Mouse (Mus musculus): Measurements from ENCODE around the gene Erc2. TPM values are rescaled to one million over a fixed set of nuclear protein-coding genes. Genes with fewer than 3 reads are reported as not detected.

Erc2 gene
- polyA plus RNA-seq, 1 experiment from 2014 or later: 4.3 TPM

GRCm38 (mm10) chr14:28035013-28035412 is 412.8 kb downstream of the Erc2 start:
- Histone ChIP-seq H3K9ac (ENCODE audit: low read depth, low read length) (no peak overlapping the region), H3K4me2 (ENCODE audit: low read depth, low read length) (no peak overlapping the region), H3K27ac (ENCODE audit: low read length) (no peak overlapping the region), H3K9me3 (ENCODE audit: control insufficient read depth, low read length) (no peaks in the 10 kb centered on the region), H3K36me3 (ENCODE audit: control insufficient read depth, insufficient read depth, low read length) (no peaks in the 10 kb centered on the region), H3K27me3 (replicated peaks; ENCODE audit: control insufficient read depth, insufficient read depth, low read length) (no peaks in the 10 kb centered on the region), H3K4me3 (ENCODE audit: low read length) (no peak overlapping the region), H3K4me1 (ENCODE audit: control insufficient read depth, insufficient read depth, low read length) (no peaks in the 10 kb centered on the region)
- 61% methylated on average over 2 of the region's 2 CpGs for WGBS
- no peak for ATAC-seq

- Histone ChIP-seq H3K9ac (ENCODE audit: low read depth, low read length) (no peak overlapping the region), H3K9me3 (ENCODE audit: control insufficient read depth, low read length) (no peaks in the 10 kb centered on the region), H3K4me1 (ENCODE audit: control insufficient read depth, insufficient read depth, low read length) (no peaks in the 10 kb centered on the region; the same call in 1 of the 2 replicates), H3K27ac (ENCODE audit: low read length) (no peak overlapping the region), H3K36me3 (ENCODE audit: control insufficient read depth, insufficient read depth, low read length) (no peaks in the 10 kb centered on the region), H3K4me3 (ENCODE audit: low read length) (no peak overlapping the region), H3K4me2 (ENCODE audit: low read depth, low read length) (no peak overlapping the region), H3K27me3 (replicated peaks; ENCODE audit: control insufficient read depth, insufficient read depth, low read length) (no peaks in the 10 kb centered on the region)
- WGBS: 43% methylated on average over 4 of the region's 4 CpGs
- no peak for ATAC-seq
Observed at GRCm38 (mm10) chr14:28043095-28043494, 420.9 kb downstream of the Erc2 start.

GRCm38 (mm10) chr14:28051646-28052045 is 429.4 kb downstream of the Erc2 start:
- H3K4me1 ChIP-seq (ENCODE audit: control insufficient read depth, insufficient read depth, low read length): peaks cover 6% of the 10 kb centered on the region; the same call in 1 of the 2 replicates
- H3K9me3 ChIP-seq (ENCODE audit: control insufficient read depth, low read length): no peaks in the 10 kb centered on the region
- H3K4me2 ChIP-seq (ENCODE audit: low read depth, low read length): no peak overlapping the region
- H3K36me3 ChIP-seq (ENCODE audit: control insufficient read depth, insufficient read depth, low read length): no peaks in the 10 kb centered on the region
- ATAC-seq: no peak
- no peaks in the 10 kb centered on the region for H3K27me3 ChIP-seq (replicated peaks; ENCODE audit: control insufficient read depth, insufficient read depth, low read length)
- H3K27ac ChIP-seq (ENCODE audit: low read length): no peak overlapping the region
- WGBS: 56% methylated on average over 5 of the region's 5 CpGs
- H3K9ac ChIP-seq (ENCODE audit: low read depth, low read length): no peak overlapping the region
- H3K4me3 ChIP-seq (ENCODE audit: low read length): no peak overlapping the region

GRCm38 (mm10) chr14:28057159-28057884 is 435.1 kb downstream of the Erc2 start:
- Histone ChIP-seq H3K4me1 (ENCODE audit: control insufficient read depth, insufficient read depth, low read length) (peaks cover 4% of the 10 kb centered on the region; the same call in 1 of the 2 replicates), H3K27ac (ENCODE audit: low read length) (peak overlapping the region; percentile 5; the same call in 1 of the 2 replicates), H3K9ac (ENCODE audit: low read depth, low read length) (no peak overlapping the region), H3K27me3 (replicated peaks; ENCODE audit: control insufficient read depth, insufficient read depth, low read length) (no peaks in the 10 kb centered on the region), H3K4me3 (ENCODE audit: low read length) (no peak overlapping the region), H3K9me3 (ENCODE audit: control insufficient read depth, low read length) (no peaks in the 10 kb centered on the region), H3K4me2 (ENCODE audit: low read depth, low read length) (no peak overlapping the region), H3K36me3 (ENCODE audit: control insufficient read depth, insufficient read depth, low read length) (no peaks in the 10 kb centered on the region)
- 59% methylated on average over 11 of the region's 11 CpGs for WGBS
- no peak for ATAC-seq

- no peak overlapping the region for H3K4me2 ChIP-seq (ENCODE audit: low read depth, low read length)
Observed at GRCm38 (mm10) chr14:28057885-28058860, 435.9 kb downstream of the Erc2 start.

GRCm38 (mm10) chr14:28060891-28061290 is 438.7 kb downstream of the Erc2 start:
- Histone ChIP-seq H3K36me3 (ENCODE audit: control insufficient read depth, insufficient read depth, low read length) (no peaks in the 10 kb centered on the region), H3K9ac (ENCODE audit: low read depth, low read length) (no peak overlapping the region), H3K9me3 (ENCODE audit: control insufficient read depth, low read length) (no peaks in the 10 kb centered on the region), H3K4me1 (ENCODE audit: control insufficient read depth, insufficient read depth, low read length) (peaks cover 3% of the 10 kb centered on the region; the same call in 1 of the 2 replicates), H3K27me3 (replicated peaks; ENCODE audit: control insufficient read depth, insufficient read depth, low read length) (no peaks in the 10 kb centered on the region), H3K4me3 (ENCODE audit: low read length) (no peak overlapping the region), H3K4me2 (ENCODE audit: low read depth, low read length) (no peak overlapping the region), H3K27ac (ENCODE audit: low read length) (no peak overlapping the region)
- no peak for ATAC-seq
- 83% methylated on average over 4 of the region's 4 CpGs for WGBS

More at GRCm38 (mm10) chr14:28057885-28058860, 435.9 kb downstream of the Erc2 start:
- peak; percentile 55 for ATAC-seq
- H3K4me3 ChIP-seq (ENCODE audit: low read length): no peak overlapping the region
- no peaks in the 10 kb centered on the region for H3K9me3 ChIP-seq (ENCODE audit: control insufficient read depth, low read length)
- H3K27ac ChIP-seq (ENCODE audit: low read length): peak overlapping the region; percentile 5; the same call in 1 of the 2 replicates
- 22% methylated on average over 18 of the region's 18 CpGs for WGBS
- no peak overlapping the region for H3K9ac ChIP-seq (ENCODE audit: low read depth, low read length)
- H3K4me1 ChIP-seq (ENCODE audit: control insufficient read depth, insufficient read depth, low read length): peaks cover 4% of the 10 kb centered on the region; the same call in 1 of the 2 replicates
- no peaks in the 10 kb centered on the region for H3K36me3 ChIP-seq (ENCODE audit: control insufficient read depth, insufficient read depth, low read length)
- H3K27me3 ChIP-seq (replicated peaks; ENCODE audit: control insufficient read depth, insufficient read depth, low read length): no peaks in the 10 kb centered on the region

GRCm38 (mm10) chr14:28061649-28062375 is 439.6 kb downstream of the Erc2 start:
- peak; percentile 84 for ATAC-seq
- Histone ChIP-seq H3K36me3 (ENCODE audit: control insufficient read depth, insufficient read depth, low read length) (no peaks in the 10 kb centered on the region), H3K4me1 (ENCODE audit: control insufficient read depth, insufficient read depth, low read length) (no peaks in the 10 kb centered on the region; the same call in 1 of the 2 replicates), H3K27me3 (replicated peaks; ENCODE audit: control insufficient read depth, insufficient read depth, low read length) (no peaks in the 10 kb centered on the region), H3K27ac (ENCODE audit: low read length) (no peak overlapping the region), H3K4me3 (ENCODE audit: low read length) (no peak overlapping the region), H3K9ac (ENCODE audit: low read depth, low read length) (no peak overlapping the region), H3K4me2 (ENCODE audit: low read depth, low read length) (no peak overlapping the region), H3K9me3 (ENCODE audit: control insufficient read depth, low read length) (no peaks in the 10 kb centered on the region)
- WGBS: 57% methylated on average over 3 of the region's 3 CpGs

GRCm38 (mm10) chr14:28068021-28068420 is 445.8 kb downstream of the Erc2 start:
- no peak overlapping the region for H3K9ac ChIP-seq (ENCODE audit: low read depth, low read length)
- no peak overlapping the region for H3K4me3 ChIP-seq (ENCODE audit: low read length)
- no peak for ATAC-seq
- no peaks in the 10 kb centered on the region for H3K36me3 ChIP-seq (ENCODE audit: control insufficient read depth, insufficient read depth, low read length)
- H3K4me1 ChIP-seq (ENCODE audit: control insufficient read depth, insufficient read depth, low read length): no peaks in the 10 kb centered on the region
- WGBS: 73% methylated on average over 12 of the region's 12 CpGs
- H3K9me3 ChIP-seq (ENCODE audit: control insufficient read depth, low read length): no peaks in the 10 kb centered on the region
- no peak overlapping the region for H3K27ac ChIP-seq (ENCODE audit: low read length)
- H3K4me2 ChIP-seq (ENCODE audit: low read depth, low read length): no peak overlapping the region
- H3K27me3 ChIP-seq (replicated peaks; ENCODE audit: control insufficient read depth, insufficient read depth, low read length): no peaks in the 10 kb centered on the region

GRCm38 (mm10) chr14:28069826-28070225 is 447.6 kb downstream of the Erc2 start:
- Histone ChIP-seq H3K4me2 (ENCODE audit: low read depth, low read length) (no peak overlapping the region), H3K27ac (ENCODE audit: low read length) (no peak overlapping the region), H3K9me3 (ENCODE audit: control insufficient read depth, low read length) (no peaks in the 10 kb centered on the region), H3K27me3 (replicated peaks; ENCODE audit: control insufficient read depth, insufficient read depth, low read length) (no peaks in the 10 kb centered on the region), H3K4me3 (ENCODE audit: low read length) (no peak overlapping the region), H3K36me3 (ENCODE audit: control insufficient read depth, insufficient read depth, low read length) (no peaks in the 10 kb centered on the region), H3K9ac (ENCODE audit: low read depth, low read length) (no peak overlapping the region), H3K4me1 (ENCODE audit: control insufficient read depth, insufficient read depth, low read length) (no peaks in the 10 kb centered on the region)
- ATAC-seq: no peak
- 92% methylated on average over 2 of the region's 2 CpGs for WGBS

Measured in intestine, embryonic 16.5 days (tissue).